Mouse (Mus musculus): ENCODE data around the gene Cdc42ep5. TPM values are rescaled to one million over a fixed set of nuclear protein-coding genes. Genes with fewer than 3 reads are reported as not detected.
A peak's percentile ranks its signal among the peaks of the same experiment; 100 is the strongest.

Cdc42ep5 gene
- polyA plus RNA-seq, 1 experiment from 2014 or later: 30.1 TPM

- WGBS: 2% methylated on average over 10 of the region's 10 CpGs
Measured at GRCm38 (mm10) chr7:4124315-4124759, 40.3 kb downstream of the Cdc42ep5 start.

GRCm38 (mm10) chr7:4123732-4124131 is 40.9 kb downstream of the Cdc42ep5 start:
- Histone ChIP-seq H3K4me2 (no peak overlapping the region), H3K27ac (ENCODE audit: poor library complexity, severe bottlenecking) (no peak overlapping the region), H3K36me3 (no peaks in the 10 kb centered on the region), H3K9ac (no peak overlapping the region), H3K27me3 (replicated peaks) (peaks cover 47% of the 10 kb centered on the region), H3K9me3 (replicated peaks) (no peaks in the 10 kb centered on the region), H3K4me3 (no peak overlapping the region), H3K4me1 (replicated peaks) (peaks cover 7% of the 10 kb centered on the region)
- no peak for ATAC-seq (ENCODE audit: insufficient number of reproducible peaks, low FRiP score)
- 47% methylated on average over 1 of the region's 1 CpGs for WGBS

More at GRCm38 (mm10) chr7:4124315-4124759, 40.3 kb downstream of the Cdc42ep5 start:
- ATAC-seq (ENCODE audit: insufficient number of reproducible peaks, low FRiP score): peak; percentile 33; the same call in 1 of the 2 replicates
- Histone ChIP-seq H3K4me3 (no peak overlapping the region), H3K9ac (no peak overlapping the region), H3K36me3 (no peaks in the 10 kb centered on the region), H3K4me1 (replicated peaks) (peaks cover 5% of the 10 kb centered on the region), H3K27ac (ENCODE audit: poor library complexity, severe bottlenecking) (no peak overlapping the region), H3K9me3 (replicated peaks) (no peaks in the 10 kb centered on the region), H3K4me2 (peak overlapping the region; percentile 24), H3K27me3 (replicated peaks) (peaks cover 41% of the 10 kb centered on the region)

DNA sequence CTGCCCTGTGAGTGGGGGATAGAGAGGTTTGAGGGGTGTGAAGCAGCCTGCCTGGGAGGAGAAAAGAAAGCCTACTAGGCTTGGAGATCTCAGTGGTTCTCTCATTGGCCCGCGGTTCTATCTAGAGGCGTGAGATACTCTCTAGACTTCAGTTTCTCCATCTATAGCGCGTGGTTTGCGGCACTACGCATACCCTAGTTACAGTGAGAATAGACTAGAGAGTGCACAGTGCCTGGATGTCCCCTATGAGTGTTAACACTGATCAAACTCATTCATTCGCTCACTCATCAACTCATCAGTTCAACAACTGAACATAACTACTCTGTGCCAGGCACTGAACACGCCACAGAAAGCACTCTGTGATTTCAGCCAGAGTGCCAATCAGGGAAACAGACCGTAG is 41.9 kb downstream of the Cdc42ep5 start:
- H3K9ac ChIP-seq: no peak overlapping the region
- ATAC-seq (ENCODE audit: insufficient number of reproducible peaks, low FRiP score): no peak
- H3K4me2 ChIP-seq: no peak overlapping the region
- peaks cover 7% of the 10 kb centered on the region for H3K4me1 ChIP-seq (replicated peaks)
- 76% methylated on average over 10 of the region's 10 CpGs for WGBS
- H3K9me3 ChIP-seq (replicated peaks): no peaks in the 10 kb centered on the region
- H3K4me3 ChIP-seq: no peak overlapping the region
- no peak overlapping the region for H3K27ac ChIP-seq (ENCODE audit: poor library complexity, severe bottlenecking)
- H3K27me3 ChIP-seq (replicated peaks): peaks cover 56% of the 10 kb centered on the region
- no peaks in the 10 kb centered on the region for H3K36me3 ChIP-seq

DNA sequence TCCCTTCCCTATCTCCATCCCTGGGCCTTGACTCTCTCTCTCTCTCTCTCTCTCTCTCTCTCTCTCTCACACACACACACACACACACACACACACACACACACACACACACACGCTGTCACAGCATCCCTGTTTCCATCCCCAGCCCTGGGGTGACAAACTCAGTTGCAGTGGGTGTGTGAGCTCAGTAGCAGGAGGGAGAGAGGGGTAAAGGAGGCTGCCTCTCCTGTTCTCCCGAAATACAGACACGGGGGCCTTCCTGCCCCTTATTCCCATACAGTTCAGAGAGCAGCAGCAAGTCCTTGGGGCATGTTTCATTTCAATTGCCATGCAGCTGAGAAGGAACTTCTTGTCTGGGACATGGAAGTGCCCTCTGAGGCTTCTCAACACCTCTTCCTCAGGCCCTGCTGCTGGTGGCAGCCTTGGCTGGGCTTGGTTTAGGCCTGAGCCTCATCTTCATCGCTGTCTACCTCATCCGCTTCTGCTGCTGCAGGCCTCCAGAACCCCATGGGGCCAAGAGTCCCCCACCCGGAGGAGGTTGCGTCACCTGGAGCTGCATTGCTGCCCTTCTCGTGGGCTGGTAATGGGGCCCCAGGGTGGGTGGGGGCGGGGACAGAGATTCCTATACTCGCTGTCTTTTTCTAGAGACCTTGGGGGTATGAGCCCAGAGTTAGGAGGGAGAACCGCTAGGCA is 42.4 kb downstream of the Cdc42ep5 start:
- Histone ChIP-seq H3K4me1 (replicated peaks) (peaks cover 7% of the 10 kb centered on the region), H3K36me3 (no peaks in the 10 kb centered on the region), H3K9me3 (replicated peaks) (no peaks in the 10 kb centered on the region), H3K4me2 (no peak overlapping the region), H3K27ac (ENCODE audit: poor library complexity, severe bottlenecking) (no peak overlapping the region), H3K27me3 (replicated peaks) (peaks cover 62% of the 10 kb centered on the region), H3K9ac (no peak overlapping the region), H3K4me3 (no peak overlapping the region)
- WGBS: 46% methylated on average over 11 of the region's 11 CpGs
- no peak for ATAC-seq (ENCODE audit: insufficient number of reproducible peaks, low FRiP score)

GRCm38 (mm10) chr7:4119976-4120921 is 44.4 kb downstream of the Cdc42ep5 start:
- no peaks in the 10 kb centered on the region for H3K9me3 ChIP-seq (replicated peaks)
- H3K4me1 ChIP-seq (replicated peaks): peaks cover 7% of the 10 kb centered on the region
- ATAC-seq (ENCODE audit: insufficient number of reproducible peaks, low FRiP score): no peak
- no peaks in the 10 kb centered on the region for H3K36me3 ChIP-seq
- H3K9ac ChIP-seq: no peak overlapping the region
- peak overlapping the region; percentile 72; the same call in 1 of the 2 replicates for H3K4me2 ChIP-seq
- H3K4me3 ChIP-seq: no peak overlapping the region; the same call in 1 of the 2 replicates
- 18% methylated on average over 16 of the region's 19 CpGs for WGBS
- no peak overlapping the region for H3K27ac ChIP-seq (ENCODE audit: poor library complexity, severe bottlenecking)
- H3K27me3 ChIP-seq (replicated peaks): peaks cover 63% of the 10 kb centered on the region

DNA sequence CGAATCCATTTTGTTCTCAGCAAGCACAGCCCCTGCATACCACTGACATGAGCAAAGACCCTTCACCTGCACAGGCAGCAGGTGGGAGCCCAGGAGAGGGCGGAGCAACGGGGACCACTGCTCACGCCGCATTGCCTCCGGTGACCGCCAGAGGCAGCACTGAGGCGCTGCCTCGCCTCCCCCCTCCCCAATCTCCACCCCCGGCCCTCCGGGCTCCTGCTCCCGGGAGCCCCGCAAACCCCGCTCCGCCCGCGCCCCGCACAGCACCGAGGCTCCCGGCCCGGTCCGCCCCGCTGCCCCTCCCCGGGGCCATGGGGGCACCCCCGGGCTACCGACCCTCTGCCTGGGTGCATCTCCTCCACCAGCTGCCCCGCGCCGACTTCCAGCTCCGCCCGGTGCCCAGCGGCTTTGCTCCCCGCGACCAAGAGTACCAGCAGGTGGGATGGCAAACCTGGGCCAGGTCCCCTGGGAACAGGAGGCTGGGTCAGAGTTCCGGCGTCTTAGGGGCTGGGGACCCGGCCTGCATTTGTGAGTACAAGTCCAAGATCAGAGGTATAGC is 45.2 kb downstream of the Cdc42ep5 start, which contains the start of gene Ttyh1:
TSS of gene Ttyh1 (plus strand) at position 65 of the 559 bp plus-strand sequence.
- no peak for ATAC-seq (ENCODE audit: insufficient number of reproducible peaks, low FRiP score)
- peak within 1 kb of the TSS; percentile 55 for H3K9ac ChIP-seq

DNA sequence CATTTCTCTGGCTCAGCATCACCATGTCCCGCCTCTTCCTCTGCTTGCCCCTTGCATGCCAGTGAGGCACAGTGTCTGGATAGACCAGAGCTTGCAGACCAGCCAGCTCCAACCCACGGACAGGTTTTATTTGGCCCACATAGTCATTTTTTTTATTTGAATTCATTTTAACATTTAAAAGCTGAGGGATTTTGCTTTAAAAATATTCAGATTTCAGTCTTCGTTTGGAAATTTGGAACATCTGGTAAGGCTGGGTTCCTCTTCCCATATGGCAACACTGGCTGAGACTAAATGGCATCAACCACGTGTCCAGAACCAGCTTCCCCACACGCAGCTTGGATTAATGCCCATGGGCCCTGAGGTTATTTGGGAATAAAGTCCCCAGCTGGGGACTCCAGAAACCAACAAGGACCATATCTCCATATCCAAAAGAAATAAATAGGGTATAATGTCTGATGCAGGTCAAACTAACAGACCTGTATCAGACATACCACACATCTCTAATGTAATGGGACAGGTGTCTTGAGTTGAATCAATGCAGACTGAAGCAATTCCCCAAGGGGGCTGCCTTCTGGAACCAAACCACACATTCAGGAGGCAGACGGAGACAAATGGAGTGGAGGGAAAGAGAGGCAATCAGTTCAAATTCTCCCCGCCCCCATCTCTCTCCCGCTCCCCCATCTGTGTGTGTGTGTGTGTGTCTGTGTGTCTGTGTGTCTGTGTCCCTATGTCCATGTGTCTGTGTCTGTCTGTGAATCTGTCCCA is 47.4 kb downstream of the Cdc42ep5 start:
- Histone ChIP-seq H3K4me2 (no peak overlapping the region), H3K36me3 (no peaks in the 10 kb centered on the region), H3K4me1 (replicated peaks) (peaks cover 15% of the 10 kb centered on the region), H3K9me3 (replicated peaks) (no peaks in the 10 kb centered on the region), H3K27me3 (replicated peaks) (peaks cover 49% of the 10 kb centered on the region), H3K9ac (no peak overlapping the region), H3K4me3 (no peak overlapping the region), H3K27ac (ENCODE audit: poor library complexity, severe bottlenecking) (no peak overlapping the region)
- 64% methylated on average over 8 of the region's 8 CpGs for WGBS
- ATAC-seq (ENCODE audit: insufficient number of reproducible peaks, low FRiP score): no peak

More for the DNA sequence above, 45.2 kb downstream of the Cdc42ep5 start, which contains the start of gene Ttyh1:
- H3K27me3 ChIP-seq (replicated peaks): peaks cover 63% of the 10 kb centered on the region
- peaks cover 7% of the 10 kb centered on the region for H3K4me1 ChIP-seq (replicated peaks)
- peak within 1 kb of the TSS; percentile 43 for H3K4me3 ChIP-seq
- H3K4me2 ChIP-seq: peak within 1 kb of the TSS; percentile 72
- WGBS: 3% methylated on average over 27 of the region's 37 CpGs
- no peak within 1 kb of the TSS for H3K27ac ChIP-seq (ENCODE audit: poor library complexity, severe bottlenecking)
- no peaks in the 10 kb centered on the region for H3K9me3 ChIP-seq (replicated peaks)
- no peaks in the 10 kb centered on the region for H3K36me3 ChIP-seq

- H3K9ac ChIP-seq: no peak overlapping the region
- 45% methylated on average over 3 of the region's 3 CpGs for WGBS
- no peak overlapping the region for H3K4me2 ChIP-seq
- no peaks in the 10 kb centered on the region for H3K9me3 ChIP-seq (replicated peaks)
- no peaks in the 10 kb centered on the region for H3K27me3 ChIP-seq (replicated peaks)
- no peak for ATAC-seq (ENCODE audit: insufficient number of reproducible peaks, low FRiP score)
- H3K4me1 ChIP-seq (replicated peaks): peaks cover 19% of the 10 kb centered on the region
- H3K4me3 ChIP-seq: no peak overlapping the region
- H3K27ac ChIP-seq (ENCODE audit: poor library complexity, severe bottlenecking): no peak overlapping the region
- H3K36me3 ChIP-seq: no peaks in the 10 kb centered on the region
Measured at GRCm38 (mm10) chr7:4111766-4112165, 52.9 kb downstream of the Cdc42ep5 start.

DNA sequence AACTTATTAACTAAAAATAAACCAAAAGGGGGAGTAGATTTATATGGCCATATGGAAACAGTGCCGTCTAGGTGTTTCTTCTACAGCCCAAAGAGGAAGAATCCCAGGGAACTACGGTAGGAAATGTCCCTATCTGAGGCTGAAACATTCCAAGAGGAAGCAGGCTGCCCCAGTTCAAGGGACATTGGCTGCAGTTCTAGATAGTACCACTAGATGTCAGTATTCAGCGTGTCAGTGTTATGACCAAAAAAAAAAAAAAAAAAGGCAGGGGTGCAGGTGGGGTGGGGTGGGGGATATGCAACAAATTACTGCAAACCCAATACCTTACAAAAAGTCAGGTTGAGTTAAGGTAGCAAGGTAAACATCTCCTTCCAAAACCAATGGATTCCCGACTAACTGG is 61.2 kb downstream of the Cdc42ep5 start:
- WGBS: 12% methylated on average over 4 of the region's 4 CpGs
- H3K36me3 ChIP-seq: no peaks in the 10 kb centered on the region
- no peaks in the 10 kb centered on the region for H3K9me3 ChIP-seq (replicated peaks)
- no peak overlapping the region for H3K27ac ChIP-seq (ENCODE audit: poor library complexity, severe bottlenecking)
- no peak for ATAC-seq (ENCODE audit: insufficient number of reproducible peaks, low FRiP score)
- 0 out of 2 replicates have a peak, but pooled peaks cover 12% of the 10 kb centered on the region for H3K27me3 ChIP-seq (replicated peaks)
- no peak overlapping the region for H3K4me3 ChIP-seq
- no peaks in the 10 kb centered on the region for H3K4me1 ChIP-seq (replicated peaks)
- H3K9ac ChIP-seq: no peak overlapping the region
- H3K4me2 ChIP-seq: no peak overlapping the region

All from heart, embryonic 12.5 days (tissue).